ENCODE assay signal across 15 mouse cellular contexts in the genomic region with DNA sequence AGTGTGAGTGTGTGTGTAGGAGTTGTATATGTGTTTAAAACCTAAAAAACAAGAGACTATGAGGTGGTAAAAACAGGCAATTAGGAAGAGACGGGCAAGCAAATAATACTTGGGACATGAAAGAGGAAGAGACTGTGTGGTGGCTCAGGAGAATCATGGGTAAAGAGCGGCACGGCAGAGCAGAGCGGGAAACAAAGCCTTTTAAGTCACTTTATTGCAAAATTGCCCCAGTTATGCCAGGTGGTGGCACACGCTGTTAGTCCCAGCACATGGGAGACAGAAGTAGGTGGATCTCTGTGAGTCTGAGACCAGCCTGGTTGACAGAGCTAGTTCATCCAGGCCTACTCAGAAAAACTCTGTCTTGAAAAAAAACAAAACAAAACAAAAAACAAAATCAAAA. TPM values are rescaled to one million over a fixed set of nuclear protein-coding genes. Genes with fewer than 3 reads are reported as not detected.
A peak's percentile ranks its signal among the peaks of the same experiment; 100 is the strongest.
DNase-seq lines count a peak whose midpoint lies in the region; ATAC-seq and TF ChIP-seq lines count a peak whose summit lies in the region.
"Had no signal": no experiment of that assay in that cellular context is flagged by ENCODE, and none has a peak within 500 bp of the region (broad histone marks: within the 10 kb centered on the region; RNA-seq: fewer than 3 reads in every experiment).

No protein-coding gene starts in this region.

- H3K4me2 ChIP-seq in lung, postnatal 0 days (replicated peaks; ENCODE audit: low read depth, low read length): no peak overlapping the region
- no peak overlapping the region for H3K4me2 ChIP-seq in hindbrain, postnatal 0 days (ENCODE audit: low read depth, low read length)
- H3K4me2 ChIP-seq: embryonic facial prominence, embryonic 12.5 days; midbrain, embryonic 15.5 days had no signal

- peaks cover 2% of the 10 kb centered on the region; the same call in 1 of the 2 replicates for H3K4me1 ChIP-seq in lung, postnatal 0 days (ENCODE audit: insufficient read depth, low read depth, low read length)
- H3K4me1 ChIP-seq in hindbrain, postnatal 0 days (ENCODE audit: insufficient read depth, low read length): peaks cover 3% of the 10 kb centered on the region
- H3K4me1 ChIP-seq: embryonic facial prominence, embryonic 12.5 days had no signal

- H3K27me3 ChIP-seq in lung, postnatal 0 days (replicated peaks; ENCODE audit: insufficient read depth, low read length): no peaks in the 10 kb centered on the region
- no peaks in the 10 kb centered on the region for H3K27me3 ChIP-seq in hindbrain, postnatal 0 days (ENCODE audit: insufficient read depth, low read length)
- H3K27me3 ChIP-seq: embryonic facial prominence, embryonic 12.5 days; midbrain, embryonic 15.5 days had no signal

- no peak overlapping the region for H3K27ac ChIP-seq in lung, postnatal 0 days (ENCODE audit: low read length)
- H3K27ac ChIP-seq in hindbrain, postnatal 0 days: no peak overlapping the region
- H3K27ac ChIP-seq: embryonic facial prominence, embryonic 12.5 days; liver, embryonic 14.5 days; midbrain, embryonic 15.5 days had no signal

- no peak for TF ChIP-seq EP300 in lung, postnatal 0 days (IDR thresholded peaks at IDR 0.05)

- DNase-seq in lung, postnatal 0 days (ENCODE audit: low spot score): peak; percentile 13
- DNase-seq in lung, postnatal 10 days: no peak
- DNase-seq in naive thymus-derived CD4-positive, alpha-beta T cell, adult 2 months (ENCODE audit: low read depth): peak; percentile 65
- DNase-seq in thymus, postnatal 4 days: peak; percentile 66
- no peak for DNase-seq in right cerebral cortex, adult 2 months (ENCODE audit: low spot score in 2 of 2)
- DNase-seq in urinary bladder, postnatal 36 days (ENCODE audit: low spot score in 2 of 2): no peak
- no peak for DNase-seq in hindbrain, postnatal 0 days (ENCODE audit: low spot score)
- DNase-seq: adrenal gland, postnatal 25 days; cerebellum, adult 9-11 months; gastrocnemius, postnatal 36 days; kidney, postnatal 36 days had no signal

- ATAC-seq in lung, postnatal 0 days: no peak
- ATAC-seq in hematopoietic stem cell, adult 5-6 weeks (replicated peaks in 1 of 2; ENCODE audit: insufficient read depth in 1 of 2, low FRiP score in 2 of 2, low TSS enrichment in 1 of 2, low read depth in 1 of 2, poor library complexity in 2 of 2, severe bottlenecking in 2 of 2): peak; percentile 39 to 65; a peak in 3 of 4 replicates
- ATAC-seq in hindbrain, postnatal 0 days: no peak
- ATAC-seq: midbrain, embryonic 15.5 days had no signal

- H3K36me3 ChIP-seq in lung, postnatal 0 days (ENCODE audit: insufficient read depth, low read length): no peaks in the 10 kb centered on the region
- no peaks in the 10 kb centered on the region for H3K36me3 ChIP-seq in hindbrain, postnatal 0 days (ENCODE audit: insufficient read depth, low read length)
- H3K36me3 ChIP-seq: embryonic facial prominence, embryonic 12.5 days; midbrain, embryonic 15.5 days had no signal

- TF ChIP-seq CTCF in lung, postnatal 0 days (IDR thresholded peaks at IDR 0.05): no peak
- TF ChIP-seq CTCF in hindbrain, postnatal 0 days (IDR thresholded peaks at IDR 0.05; ENCODE audit: low read depth): no peak

- H3K4me3 ChIP-seq in lung, postnatal 0 days (ENCODE audit: low read depth, low read length): no peak overlapping the region
- no peak overlapping the region for H3K4me3 ChIP-seq in hindbrain, postnatal 0 days (ENCODE audit: low read length)
- H3K4me3 ChIP-seq: embryonic facial prominence, embryonic 12.5 days; midbrain, embryonic 15.5 days had no signal

- H3K9ac ChIP-seq in lung, postnatal 0 days (replicated peaks; ENCODE audit: low read depth): no peak overlapping the region
- H3K9ac ChIP-seq in hindbrain, postnatal 0 days (replicated peaks; ENCODE audit: low read length): no peak overlapping the region
- H3K9ac ChIP-seq: embryonic facial prominence, embryonic 12.5 days; liver, embryonic 14.5 days; midbrain, embryonic 15.5 days had no signal

- no peaks in the 10 kb centered on the region for H3K9me3 ChIP-seq in lung, postnatal 0 days (ENCODE audit: low read length)
- H3K9me3 ChIP-seq in hindbrain, postnatal 0 days (ENCODE audit: low read length): no peaks in the 10 kb centered on the region
- H3K9me3 ChIP-seq: embryonic facial prominence, embryonic 12.5 days; midbrain, embryonic 15.5 days had no signal

- 83% methylated on average over 5 of the region's 5 CpGs for WGBS in lung, postnatal 0 days
- 94% methylated on average over 5 of the region's 5 CpGs for WGBS in hindbrain, postnatal 0 days

RNA-seq across cellular contexts. Expression of a gene that starts 5.8 kb away (rescaled TPM):
- polyA plus RNA-seq in lung, postnatal 0 days (2015; fragmentation: Nextera tagmentation; extraction: Ambion mirVana): 2.1 and 3.2 TPM in 2 replicates
- 133 and 160 TPM in 2 replicates for total RNA-seq in hematopoietic stem cell, adult 5-6 weeks (2017)
- total RNA-seq in hindbrain, postnatal 0 days (2014; rRNA removed): 12.1 and 14.2 TPM in 2 replicates
- 10.1 and 10.9 TPM in 2 replicates for polyA plus RNA-seq in hindbrain, postnatal 0 days (2015; fragmentation: Nextera tagmentation; extraction: Ambion mirVana)

RNA-seq across cellular contexts. Expression of a gene that starts 32.7 kb away (rescaled TPM):
- polyA plus RNA-seq in lung, postnatal 0 days (2015; fragmentation: Nextera tagmentation; extraction: Ambion mirVana): 15.6 and 19.7 TPM in 2 replicates
- total RNA-seq in hematopoietic stem cell, adult 5-6 weeks (2017): 85.5 and 129 TPM in 2 replicates
- total RNA-seq in hindbrain, postnatal 0 days (2014; rRNA removed): 25.1 and 29.1 TPM in 2 replicates
- polyA plus RNA-seq in hindbrain, postnatal 0 days (2015; fragmentation: Nextera tagmentation; extraction: Ambion mirVana): 38.5 and 40.5 TPM in 2 replicates

Comparison
In these comparisons a context has a peak if more than half of its experiments do, and no peak if none do; other contexts are left out.
1. DNase-seq: peak in lung, postnatal 0 days (single experiment), naive thymus-derived CD4-positive, alpha-beta T cell, adult 2 months (single experiment) and thymus, postnatal 4 days (single experiment); none in lung, postnatal 10 days (single experiment), right cerebral cortex, adult 2 months (0 of 2), urinary bladder, postnatal 36 days (0 of 2) and hindbrain, postnatal 0 days (single experiment).
2. ATAC-seq: peak in hematopoietic stem cell, adult 5-6 weeks (2 of 2); none in lung, postnatal 0 days (single experiment) and hindbrain, postnatal 0 days (single experiment).